Mouse (Mus musculus): ENCODE data around the gene Elp6.

The Elp6 gene

DNA sequence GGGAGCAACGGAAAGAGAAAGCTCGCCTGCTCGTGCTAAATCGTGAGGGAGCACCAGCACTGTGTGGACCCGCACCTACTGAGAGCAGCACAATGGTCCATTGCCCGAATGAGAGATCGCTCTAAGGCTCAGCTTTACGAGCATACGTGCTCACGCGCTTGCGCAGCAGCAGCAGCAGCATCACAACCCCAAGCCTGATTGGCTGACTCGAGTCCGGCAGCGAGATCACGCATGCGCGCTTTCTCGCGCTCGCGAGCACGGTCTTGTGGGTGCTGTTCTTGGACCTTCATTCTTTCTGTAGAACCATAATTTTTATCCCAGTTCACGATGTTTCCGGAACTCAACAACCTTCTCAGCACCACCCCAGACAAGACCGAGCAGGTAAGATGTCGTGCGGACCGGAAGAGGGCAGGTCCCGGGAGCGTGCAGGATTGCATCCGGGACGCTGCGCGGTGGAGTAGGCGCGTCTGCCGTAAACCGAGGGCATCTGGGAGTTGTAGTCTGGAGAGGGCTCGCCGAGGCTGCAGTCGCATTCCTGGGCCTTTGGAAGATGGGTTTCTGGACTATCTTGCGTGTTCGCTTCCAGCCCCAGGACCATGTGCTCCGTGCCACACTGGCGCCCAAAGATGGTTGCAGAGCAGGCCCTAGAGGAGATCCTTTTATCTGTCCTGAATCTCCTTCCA is at the start of gene Elp6:
Gene Elp6 (plus strand): TSS at position 205 of the 683 bp plus-strand sequence.
- ChIA-PET POLR2A (interaction anchor here (0.5 to 2.4 kb wide), 44 partner anchors 8 to 476 kb away, joined by 3 to 13 read pairs (median 4); partner anchors contain the start of genes Ptpn23 (in 3 of the 4), Scap (in 3 of the 4) and Nbeal2 (in 1 of the 4)), CTCF (interaction anchor here (0.5 to 2.2 kb wide), 21 partner anchors 8 to 1696 kb away, joined by 3 to 11 read pairs (median 3); partner anchors contain the start of gene Scap (in 1 of the 4))

GRCm38 (mm10) chr9:110255407-110256019 is 49.5 kb upstream of the Elp6 start:
- POLR2A ChIA-PET, result interaction anchor here in 1 of 4 experiments (0.5 to 1.4 kb wide), 3 partner anchors 11 to 290 kb away, joined by 3 to 6 read pairs (median 3); no protein-coding TSS in a partner anchor
- CTCF ChIA-PET, result no interaction called here

GRCm38 (mm10) chr9:110258646-110259045 is 46.3 kb upstream of the Elp6 start:
- ChIA-PET CTCF (interaction anchor here in 3 of 4 experiments (0.7 to 1.2 kb wide), 3 partner anchors 17 to 46 kb away, joined by 3 to 18 read pairs (median 4); partner anchors contain the start of gene Elp6 (in 1 of the 3)), POLR2A (interaction anchor here in 2 of 4 experiments (0.8 to 3.4 kb wide), 10 partner anchors 8 to 127 kb away, joined by 3 to 16 read pairs (median 4); partner anchors contain the start of gene Cspg5 (in 1 of the 2))

DNA sequence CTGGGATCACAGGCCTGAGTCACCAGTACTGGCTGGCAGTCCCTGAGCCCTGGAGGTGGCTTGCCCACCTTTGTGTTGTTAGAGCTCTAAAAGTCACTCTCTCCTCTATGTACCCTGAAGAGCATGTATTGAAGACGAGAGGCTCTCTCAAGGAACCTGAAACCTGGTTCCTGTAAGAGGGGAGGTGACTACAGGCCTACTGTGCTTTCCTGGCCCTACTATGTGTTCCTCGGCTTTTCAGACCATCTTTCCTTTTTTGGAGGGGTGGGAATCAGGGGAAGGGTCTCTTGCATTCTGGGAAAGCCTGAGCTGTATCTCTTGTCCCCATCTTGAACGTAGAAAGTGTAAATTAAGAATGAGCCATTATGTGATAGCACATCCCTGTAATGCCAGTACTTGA is 45.9 kb upstream of the Elp6 start:
- ChIA-PET CTCF (interaction anchor here in 3 of 4 experiments (1.0 to 1.3 kb wide), 3 partner anchors 17 to 45 kb away, joined by 3 to 18 read pairs (median 4); partner anchors contain the start of gene Elp6 (in 1 of the 3)), POLR2A (interaction anchor here in 3 of 4 experiments (0.6 to 3.4 kb wide), 9 partner anchors 8 to 1177 kb away, joined by 3 to 16 read pairs (median 4); partner anchors contain the start of gene Cspg5 (in 1 of the 3))

DNA sequence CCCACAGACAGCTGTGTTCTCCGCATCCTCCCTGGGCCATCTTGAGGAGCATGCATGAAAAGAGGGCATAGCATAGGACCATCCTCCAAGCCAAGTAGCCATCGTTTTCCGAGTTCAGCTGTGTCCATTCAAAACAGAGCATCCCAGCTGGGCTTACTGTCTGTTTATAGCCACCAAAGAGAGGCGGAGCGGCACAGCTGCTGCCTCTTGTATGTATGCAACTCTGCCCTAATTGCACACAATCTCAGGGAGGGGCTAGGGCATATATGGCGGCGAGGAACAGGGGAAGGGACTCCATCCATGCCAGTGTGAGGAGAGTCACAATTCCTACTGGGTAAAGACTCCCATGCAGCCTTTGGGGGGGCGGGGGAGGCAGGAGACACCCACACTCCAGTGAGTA is 41.8 kb upstream of the Elp6 start:
- CTCF ChIA-PET, result interaction anchor here in 3 of 4 experiments (0.6 to 1.9 kb wide), 4 partner anchors 12 to 169 kb away, joined by 3 to 6 read pairs (median 4); no protein-coding TSS in a partner anchor

GRCm38 (mm10) chr9:110264991-110265390 is 40.0 kb upstream of the Elp6 start:
- POLR2A ChIA-PET, result interaction anchor here (0.6 to 3.4 kb wide), 5 partner anchors 11 to 25 kb away, joined by 3 to 14 read pairs (median 4); no protein-coding TSS in a partner anchor
- CTCF ChIA-PET, result interaction anchor here in 2 of 4 experiments (0.6 to 1.0 kb wide), 2 partner anchors 11 to 1526 kb away, joined by 4 read pairs; no protein-coding TSS in a partner anchor

More for the DNA sequence above, 41.8 kb upstream of the Elp6 start:
- POLR2A ChIA-PET, result interaction anchor here in 1 of 4 experiments (1.5 to 1.8 kb wide), 2 partner anchors 14 to 41 kb away, joined by 4 read pairs; no protein-coding TSS in a partner anchor

DNA sequence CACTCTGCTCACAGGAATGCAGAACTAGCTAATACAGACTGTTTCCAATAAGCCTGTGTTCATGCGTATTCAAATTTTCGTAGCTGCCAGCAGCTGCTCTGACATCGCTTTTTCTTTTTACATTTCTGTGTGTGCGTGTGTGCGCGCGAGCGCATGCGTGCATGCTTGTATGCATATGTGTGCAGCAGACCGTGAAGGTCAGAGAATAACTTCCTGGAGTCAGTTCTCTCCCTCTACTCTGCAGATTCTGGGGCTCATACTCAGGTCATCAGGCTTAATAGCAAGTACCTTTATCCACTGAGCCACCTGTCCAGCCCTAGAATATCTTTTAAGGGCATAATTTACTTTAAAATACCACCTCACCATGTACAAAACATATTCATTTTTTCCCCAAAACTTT is 36.6 kb upstream of the Elp6 start:
- ChIA-PET CTCF (interaction anchor here in 1 of 4 experiments (1.1 to 1.3 kb wide), 2 partner anchors 29 to 65 kb away, joined by 3 to 4 read pairs; partner anchors contain the start of gene Scap), POLR2A (interaction anchor here in 2 of 4 experiments (0.9 to 2.1 kb wide), 7 partner anchors 10 to 135 kb away, joined by 3 to 11 read pairs (median 4); partner anchors contain the start of gene Elp6 (in 1 of the 2))

DNA sequence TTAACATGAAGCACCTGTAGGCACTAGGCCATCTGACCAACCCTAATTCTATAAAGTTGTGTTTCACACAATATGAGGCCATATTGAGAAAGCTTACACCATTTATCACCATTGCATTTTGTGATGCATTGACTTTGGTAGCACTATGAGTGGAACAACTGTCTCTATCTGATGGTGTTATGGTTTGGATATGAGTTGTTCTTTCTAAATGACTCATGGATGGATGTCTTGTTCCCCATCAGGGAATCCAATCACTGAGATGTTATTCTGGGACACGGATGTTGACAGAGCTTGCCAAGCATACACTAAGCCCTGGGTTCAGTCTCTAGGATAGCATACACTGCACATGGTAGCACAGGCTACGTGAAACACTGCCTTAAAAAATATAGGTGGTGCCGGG is 32.6 kb upstream of the Elp6 start:
- ChIA-PET CTCF (interaction anchor here in 1 of 4 experiments (0.6 kb wide), 1 partner anchor 153 kb away, joined by 3 read pairs; no protein-coding TSS in a partner anchor), POLR2A (interaction anchor here in 1 of 4 experiments (1.1 to 1.2 kb wide), 2 partner anchors 21 to 28 kb away, joined by 3 read pairs; no protein-coding TSS in a partner anchor)

DNA sequence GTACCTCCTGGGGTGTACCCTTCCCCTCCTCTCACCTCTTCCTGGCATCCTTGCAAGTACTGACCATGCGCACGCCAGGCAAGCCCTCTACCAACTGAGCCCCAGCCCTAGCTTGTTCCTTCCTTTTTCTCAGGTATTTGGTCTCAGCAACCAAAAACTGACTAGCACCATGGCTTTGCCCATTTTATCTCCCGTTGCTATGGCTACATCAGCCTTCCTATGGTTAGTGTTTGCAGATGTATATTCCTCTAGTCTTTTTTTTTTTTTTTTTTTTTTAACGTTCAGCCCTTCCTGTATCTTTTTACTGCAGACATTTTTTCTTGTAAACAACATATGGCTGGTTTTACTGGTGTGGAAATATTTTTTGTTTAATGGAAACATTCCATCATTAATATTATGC is 31.5 kb upstream of the Elp6 start:
- POLR2A ChIA-PET, result interaction anchor here in 1 of 4 experiments (0.6 to 1.2 kb wide), 3 partner anchors 20 to 41 kb away, joined by 3 read pairs; no protein-coding TSS in a partner anchor
- CTCF ChIA-PET, result interaction anchor here in 2 of 4 experiments (0.7 to 0.8 kb wide), 3 partner anchors 24 to 374 kb away, joined by 3 to 6 read pairs (median 5); no protein-coding TSS in a partner anchor

- ChIA-PET CTCF (interaction anchor here (0.6 to 4.3 kb wide), 55 partner anchors 8 to 1879 kb away, joined by 3 to 36 read pairs (median 4); partner anchors contain the start of genes Scap (in 2 of the 4), Atrip (in 1 of the 4), Dhx30 (in 1 of the 4) and Elp6 (in 1 of the 4)), POLR2A (interaction anchor here (0.6 to 2.3 kb wide), 31 partner anchors 8 to 349 kb away, joined by 3 to 14 read pairs (median 4); partner anchors contain the start of genes Elp6 (in 3 of the 4) and Ptpn23 (in 1 of the 4))
Measured at GRCm38 (mm10) chr9:110275882-110276281, 29.1 kb upstream of the Elp6 start.

DNA sequence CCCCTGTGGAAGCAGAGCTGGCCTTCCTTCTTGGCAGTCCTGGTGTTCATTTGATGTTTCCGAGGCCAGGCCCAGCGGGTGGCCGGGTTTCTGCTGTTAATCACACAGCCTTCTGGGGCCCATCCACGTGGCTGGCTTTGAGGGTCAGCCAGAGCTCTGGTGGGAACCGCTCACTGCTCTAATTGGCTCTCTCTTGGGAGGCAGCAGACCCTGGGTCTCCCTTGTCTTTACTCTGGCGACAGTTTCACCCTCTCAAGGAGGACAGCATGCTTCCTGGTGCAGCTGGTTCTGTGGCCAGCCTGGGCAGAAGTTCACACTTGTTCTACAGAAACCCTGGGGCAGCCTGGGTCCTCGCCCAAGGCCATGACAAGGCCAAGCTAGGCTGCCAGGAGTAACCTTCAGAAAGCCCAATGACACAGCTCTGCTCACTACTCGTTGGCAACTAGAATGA is 27.5 kb upstream of the Elp6 start:
- ChIA-PET POLR2A (interaction anchor here in 2 of 4 experiments (0.9 to 1.5 kb wide), 2 partner anchors 131 to 401 kb away, joined by 3 to 4 read pairs; partner anchors contain the start of gene Ptpn23 (in 1 of the 2)), CTCF (interaction anchor here in 3 of 4 experiments (0.6 to 4.3 kb wide), 6 partner anchors 17 to 330 kb away, joined by 3 to 36 read pairs (median 5); no protein-coding TSS in a partner anchor)

GRCm38 (mm10) chr9:110284075-110284697 is 20.8 kb upstream of the Elp6 start:
- CTCF ChIA-PET, result interaction anchor here in 3 of 4 experiments (0.6 to 1.9 kb wide), 3 partner anchors 8 to 9 kb away, joined by 3 to 9 read pairs (median 6); no protein-coding TSS in a partner anchor
- POLR2A ChIA-PET, result interaction anchor here in 2 of 4 experiments (1.3 to 1.5 kb wide), 4 partner anchors 9 to 35 kb away, joined by 3 to 4 read pairs (median 4); partner anchors contain the start of gene Elp6 (in 1 of the 2)

GRCm38 (mm10) chr9:110287321-110287924 is 17.6 kb upstream of the Elp6 start:
- ChIA-PET POLR2A (interaction anchor here in 2 of 4 experiments (1.0 to 1.5 kb wide), 3 partner anchors 10 to 17 kb away, joined by 3 to 7 read pairs (median 7); partner anchors contain the start of gene Elp6 (in 1 of the 2)), CTCF (interaction anchor here in 3 of 4 experiments (0.6 to 1.0 kb wide), 7 partner anchors 9 to 324 kb away, joined by 3 to 4 read pairs (median 3); no protein-coding TSS in a partner anchor)

DNA sequence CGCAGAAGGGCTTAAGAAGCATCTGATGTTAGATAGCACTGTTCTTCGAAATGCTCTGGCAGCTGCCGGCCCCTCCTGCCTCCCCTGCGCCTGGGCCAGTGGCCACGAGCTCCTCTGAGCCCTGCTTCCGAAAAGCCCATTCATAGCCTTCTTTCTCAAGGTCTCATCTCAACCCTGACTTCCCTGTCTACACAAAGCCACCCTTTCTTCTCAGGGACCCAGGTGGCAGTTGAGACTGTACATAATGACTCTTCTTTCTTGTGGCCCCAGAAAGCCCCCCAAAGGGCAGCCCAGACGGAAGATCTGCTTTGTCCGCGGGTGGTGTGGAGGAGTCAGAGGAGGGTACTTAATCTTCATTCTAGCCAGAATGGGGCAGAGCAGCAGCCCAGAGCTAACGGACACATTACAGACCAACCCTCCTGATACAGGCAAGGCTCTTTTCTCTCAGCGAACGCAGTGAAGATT is 11.7 kb upstream of the Elp6 start:
- ChIA-PET CTCF (interaction anchor here (0.5 to 4.0 kb wide), 6 partner anchors 17 to 192 kb away, joined by 3 to 36 read pairs (median 4); no protein-coding TSS in a partner anchor), POLR2A (interaction anchor here in 3 of 4 experiments (0.7 to 2.0 kb wide), 17 partner anchors 9 to 211 kb away, joined by 3 to 8 read pairs (median 3); partner anchors contain the start of gene Elp6 (in 3 of the 3))

- CTCF ChIA-PET, result interaction anchor here in 2 of 4 experiments (0.5 to 4.0 kb wide), 5 partner anchors 11 to 401 kb away, joined by 3 to 36 read pairs (median 5); partner anchors contain the start of gene Elp6 (in 1 of the 2)
- POLR2A ChIA-PET, result interaction anchor here in 3 of 4 experiments (0.5 to 2.0 kb wide), 13 partner anchors 8 to 1734 kb away, joined by 3 to 8 read pairs (median 4); partner anchors contain the start of genes Elp6 (in 2 of the 3) and Impdh2 (in 1 of the 3)
Measured at GRCm38 (mm10) chr9:110293873-110294415, 11.0 kb upstream of the Elp6 start.

Data from embryonic stem cell, embryonic (primary cell).